Mouse (Mus musculus) urinary bladder, postnatal 4 days (tissue): Measurements from ENCODE around the gene Gm9745.
A peak's percentile ranks its signal among the peaks of the same experiment; 100 is the strongest.
"Not testable (repeated sequence)": the region's sequence is repeated elsewhere in the genome, so short reads cannot be mapped to it uniquely, and the experiment has no call there.

Experiments used
- DNase-seq, 2 experiments: peaks; one replicate each; pipeline ENCODE4 v3.0.0; 2021 to 2022; ENCODE audit warnings: low spot score in 2 of 2

Gene Gm9745

DNA sequence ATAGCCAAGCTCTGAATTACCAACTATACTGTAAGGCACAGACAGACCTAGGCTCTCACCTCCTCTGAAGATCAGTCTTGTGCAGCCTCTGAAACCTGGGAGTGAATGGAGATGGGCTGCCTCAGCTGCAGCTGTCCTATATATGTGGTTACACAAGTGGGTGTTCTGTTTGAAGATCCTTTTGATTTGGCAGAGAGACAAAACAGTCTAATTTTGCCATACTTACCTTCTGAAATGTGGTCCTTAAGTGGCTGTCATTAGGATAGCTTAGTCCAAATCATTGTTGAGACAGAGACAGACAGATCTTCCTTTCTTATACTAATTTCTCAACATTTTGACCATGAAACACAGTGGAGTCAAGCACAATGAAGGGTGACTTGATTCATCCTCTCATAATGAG is at the start of gene Gm9745:
Gm9745 (minus strand) TSS at position 101 of the 400 bp plus-strand sequence.
- DNase-seq: not testable (repeated sequence)

DNA sequence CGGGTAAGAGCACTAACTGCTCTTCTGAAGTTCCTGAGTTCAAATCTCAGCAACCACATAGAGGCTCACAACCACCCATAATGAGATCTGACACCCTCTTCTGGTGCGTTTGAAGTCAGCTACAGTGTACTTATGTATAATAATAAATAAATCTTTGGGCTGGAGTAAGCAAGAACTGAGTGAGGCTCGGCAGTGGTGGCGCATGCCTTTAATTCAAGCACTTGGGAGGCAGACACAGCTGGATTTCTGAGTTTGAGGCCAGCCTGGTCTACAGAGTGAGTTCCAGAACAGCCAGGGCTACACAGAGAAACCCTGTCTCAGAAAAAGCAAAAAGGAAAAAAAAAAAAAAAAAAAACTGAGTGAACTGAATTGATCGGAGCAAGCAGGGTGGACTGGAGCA is 49.2 kb upstream of the Gm9745 start:
- not testable (repeated sequence) for DNase-seq

DNA sequence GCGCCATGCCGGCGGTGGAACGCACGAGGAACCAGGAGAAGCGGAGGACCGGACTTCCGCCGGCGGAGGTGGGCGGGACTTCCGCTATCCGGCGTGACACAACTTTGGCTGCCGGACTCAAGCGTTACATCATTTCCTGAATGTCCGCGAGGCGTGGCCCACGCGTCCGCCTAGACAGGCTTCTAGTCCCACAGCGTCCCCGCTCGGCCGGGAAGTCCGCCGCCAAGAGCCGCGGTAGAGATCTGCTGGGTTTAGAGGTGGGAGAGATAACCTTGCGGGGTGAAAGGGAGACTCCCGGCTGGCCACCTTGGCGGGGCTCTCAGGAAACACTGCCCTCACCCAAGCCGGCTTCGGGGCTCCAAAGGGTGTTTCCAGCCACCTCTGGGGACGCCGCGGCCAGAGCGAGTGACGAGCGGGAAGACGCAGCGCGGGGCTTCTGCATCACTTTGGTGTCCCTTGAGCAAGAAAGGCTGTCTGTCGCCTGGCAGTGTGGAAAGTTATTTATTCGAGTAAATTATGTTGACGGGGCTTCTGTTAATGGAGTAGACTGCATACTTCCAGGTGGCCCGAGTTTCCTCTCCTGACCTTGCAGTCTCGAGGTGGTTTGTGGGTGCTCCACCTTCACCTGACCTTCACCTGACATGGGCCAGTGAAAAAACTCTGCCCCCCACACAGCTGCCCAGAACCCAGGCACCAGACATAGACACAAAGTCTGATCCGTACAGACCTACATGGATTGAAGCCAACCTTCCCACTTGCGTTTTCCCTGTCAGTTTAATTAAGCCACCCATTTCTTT is 48.2 kb upstream of the Gm9745 start, which contains the start of gene Gtpbp4:
Gtpbp4 (minus strand) TSS at position 94 of the 797 bp plus-strand sequence.
- DNase-seq: peak; percentile 92 to 95

DNA sequence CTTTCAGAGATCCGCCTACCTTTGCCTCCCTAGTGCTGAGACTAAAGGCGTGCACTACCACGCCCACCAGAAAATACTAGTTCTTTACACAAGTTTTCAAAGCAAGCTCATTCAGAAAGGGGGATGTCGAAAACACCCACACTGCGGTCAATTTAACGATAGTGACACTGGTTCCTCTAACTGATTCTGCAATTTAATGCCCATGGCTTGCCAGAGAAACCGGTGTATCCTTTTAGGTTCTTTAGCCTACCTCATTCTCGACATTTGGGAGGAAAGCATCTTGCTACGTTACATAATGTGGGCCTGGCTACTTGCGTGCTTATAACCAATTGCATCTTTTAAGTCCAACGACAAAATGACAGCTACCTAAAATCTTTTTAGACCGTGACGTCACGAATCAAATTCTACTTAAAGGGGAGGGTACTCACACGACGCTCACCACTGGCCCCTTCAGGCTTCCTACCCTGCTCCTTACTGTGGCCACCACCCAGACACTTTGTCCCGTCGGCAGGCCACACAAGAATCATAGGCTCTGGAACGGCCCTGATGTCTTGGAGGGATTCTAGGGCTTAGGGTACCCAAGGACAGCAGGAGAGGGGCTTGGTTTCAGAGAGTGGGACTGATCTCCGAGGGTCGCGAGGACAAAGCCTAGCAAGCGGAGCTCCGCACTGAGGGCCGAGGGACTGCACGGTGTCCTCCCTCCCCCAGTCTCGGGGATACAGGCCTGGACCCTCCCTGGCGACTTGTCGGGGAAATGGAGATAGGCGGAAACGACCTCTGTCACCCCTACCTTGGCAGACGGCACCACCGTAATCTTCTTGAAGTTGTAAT is 47.3 kb upstream of the Gm9745 start:
- DNase-seq: no peak

DNA sequence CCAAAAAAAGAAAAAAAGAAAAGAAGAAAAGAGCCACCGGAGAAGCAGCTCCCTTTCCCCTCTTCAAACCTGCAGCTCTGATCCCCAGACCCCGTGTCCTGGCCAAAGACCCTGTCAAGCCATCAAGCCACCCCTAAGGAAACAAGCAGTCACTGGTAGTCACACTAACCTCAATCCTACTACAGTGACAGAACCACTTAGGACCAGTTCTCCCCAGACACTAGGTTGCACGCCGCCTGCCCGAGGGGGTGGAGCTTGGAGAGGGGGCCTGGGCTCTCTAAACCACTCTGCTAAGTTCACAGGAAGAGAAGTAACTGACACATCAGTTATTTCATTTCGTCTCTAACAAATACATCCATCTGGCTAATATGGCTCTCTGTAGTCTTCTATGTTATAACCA is 44.2 kb upstream of the Gm9745 start:
- DNase-seq: no peak

DNA sequence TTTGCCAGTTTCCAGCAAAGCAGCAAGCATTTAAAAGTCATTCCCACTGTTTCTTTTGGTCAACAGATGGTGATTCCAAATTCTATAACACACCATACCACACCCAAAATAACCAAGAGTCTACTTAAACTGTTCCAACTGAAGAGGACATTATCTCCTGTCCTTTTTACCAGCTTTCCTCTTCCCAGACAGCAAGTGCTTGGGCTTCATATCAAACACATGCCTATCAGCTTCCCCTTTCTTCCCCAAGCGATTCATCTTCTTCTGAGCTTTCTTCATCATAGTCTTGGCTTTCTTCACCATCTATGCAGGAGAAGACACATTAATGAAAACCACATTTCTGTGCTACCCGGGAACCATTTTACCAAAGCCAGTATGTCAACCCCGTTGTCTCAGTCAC is 24.9 kb upstream of the Gm9745 start:
- no peak for DNase-seq

DNA sequence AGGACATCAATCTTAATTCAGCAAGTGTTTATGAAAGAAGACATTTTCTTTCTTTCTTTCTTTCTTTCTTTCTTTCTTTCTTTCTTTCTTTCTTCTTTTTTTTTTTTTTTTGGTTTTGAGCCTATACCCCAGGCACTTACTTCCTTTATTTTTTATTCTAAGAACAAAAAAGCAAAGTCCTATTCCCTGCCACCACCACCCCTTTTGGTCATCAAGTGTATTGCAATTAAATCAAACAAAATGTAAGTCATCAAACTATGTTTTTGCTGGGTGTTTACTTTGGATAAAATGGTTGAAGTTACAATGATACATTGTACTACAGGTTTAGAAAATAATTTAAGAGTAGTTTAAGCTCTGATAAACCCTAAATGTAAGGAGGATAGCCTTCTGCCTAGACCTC is 24.3 kb upstream of the Gm9745 start:
- DNase-seq: no peak

DNA sequence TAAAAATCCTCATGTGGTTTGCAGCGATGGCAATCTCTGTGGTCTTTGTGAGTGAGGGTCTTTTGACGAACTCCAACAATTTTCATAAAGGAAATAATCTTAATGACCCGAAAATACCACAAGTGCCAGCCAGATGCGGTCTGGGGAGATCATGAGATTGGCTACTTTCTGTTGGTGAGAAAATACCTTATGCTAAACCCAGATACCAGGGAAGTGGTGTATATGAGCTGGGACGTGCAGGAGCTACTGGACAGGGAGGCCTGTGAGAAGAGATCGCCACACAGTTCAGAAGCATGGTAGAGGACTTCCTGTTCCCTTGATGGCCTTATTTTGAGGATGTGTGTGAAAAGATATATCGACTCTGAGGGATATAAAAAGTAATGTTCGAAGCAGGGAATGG is 19.7 kb upstream of the Gm9745 start:
- DNase-seq: no peak

DNA sequence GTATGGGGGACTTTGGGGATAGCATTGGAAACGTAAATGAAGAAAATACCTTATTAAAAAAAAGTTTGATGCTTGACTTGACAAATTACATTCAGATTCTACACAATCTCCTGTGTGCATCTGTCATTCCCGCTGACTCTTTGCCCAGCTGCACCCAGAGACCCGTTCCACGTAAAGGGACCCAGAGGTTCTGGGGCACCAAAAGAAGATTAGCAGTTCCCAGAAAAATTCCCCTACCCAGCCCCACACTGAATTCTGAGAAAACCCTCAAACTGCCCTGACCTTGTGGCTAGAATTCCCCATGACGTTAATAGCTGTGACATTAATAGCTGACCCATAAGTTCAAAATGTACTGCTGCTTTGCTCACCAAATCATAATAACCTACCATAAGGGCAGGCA is 17.2 kb upstream of the Gm9745 start:
- DNase-seq: no peak

DNA sequence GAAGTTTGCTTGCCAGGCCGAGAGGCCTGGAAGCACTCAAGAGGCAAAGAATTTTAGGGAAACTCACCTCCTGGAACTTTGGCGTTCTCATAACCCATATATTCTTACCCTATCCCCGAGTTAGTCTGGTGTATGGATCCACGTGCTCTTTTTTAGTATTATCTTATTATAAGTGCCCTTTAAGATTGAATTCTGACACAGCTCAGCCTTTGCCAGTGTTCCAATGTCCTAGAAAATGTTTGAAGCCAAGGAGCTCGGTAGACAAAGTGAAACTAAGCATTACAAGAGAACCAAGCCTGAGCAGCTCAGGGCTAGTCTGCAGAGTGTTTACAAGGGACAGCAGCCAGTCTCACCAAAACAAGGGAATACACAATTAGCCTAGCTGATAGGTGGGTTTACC is 14.2 kb upstream of the Gm9745 start:
- DNase-seq: not testable (repeated sequence)

DNA sequence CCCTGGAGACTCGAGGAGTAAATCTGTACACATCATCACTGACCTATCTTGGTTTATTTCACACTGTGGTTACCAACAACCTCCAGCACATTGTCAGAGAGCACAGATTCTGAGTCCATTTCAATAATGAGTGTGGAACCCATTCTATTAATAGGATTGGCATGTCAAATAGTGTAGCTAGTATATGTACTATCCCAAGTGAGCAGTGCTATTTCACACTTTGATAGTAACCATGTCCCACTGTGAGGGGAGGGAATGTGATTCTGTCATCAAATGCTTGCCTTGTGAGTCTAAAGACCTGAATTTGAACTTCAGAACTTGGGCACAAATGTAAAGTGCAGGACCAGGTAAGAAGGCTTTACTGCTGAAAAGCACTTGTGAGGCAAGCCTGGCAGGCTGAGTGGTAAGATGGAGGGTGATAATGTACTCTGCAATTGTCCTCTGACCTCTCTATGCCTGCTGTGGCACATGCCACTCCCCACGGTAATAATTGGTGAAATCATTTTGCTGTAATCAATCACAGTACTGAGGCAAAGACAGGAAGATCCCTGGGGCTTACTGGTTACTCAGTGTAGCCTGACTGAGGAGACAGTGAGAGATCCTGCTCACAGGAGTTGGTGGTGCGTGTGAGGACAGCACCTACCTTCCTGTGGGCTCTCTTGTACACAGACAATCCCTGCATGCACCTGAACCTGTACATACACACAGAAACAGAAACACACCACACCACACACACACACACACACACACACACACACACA is 13.3 kb upstream of the Gm9745 start:
- not testable (repeated sequence) for DNase-seq

DNA sequence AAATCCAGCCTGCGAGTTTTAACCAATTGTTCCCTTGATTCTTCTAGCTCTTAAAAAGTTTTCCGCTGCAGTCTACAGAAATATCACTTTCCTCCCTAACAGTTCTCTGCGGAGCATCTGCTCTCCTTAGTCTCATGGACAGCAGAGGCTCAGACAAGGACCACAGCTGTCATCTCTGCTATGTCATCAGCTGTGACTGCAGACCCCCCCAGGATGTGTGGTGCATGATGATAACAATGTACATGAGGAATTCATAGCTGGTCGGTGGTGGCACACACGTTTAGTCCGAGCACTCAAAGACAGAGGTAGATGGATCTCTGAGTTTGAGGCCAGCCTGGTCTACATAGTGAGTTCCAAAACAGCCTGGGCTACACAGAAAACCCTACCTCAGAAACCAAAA is 11.5 kb upstream of the Gm9745 start:
- DNase-seq: not testable (repeated sequence)

DNA sequence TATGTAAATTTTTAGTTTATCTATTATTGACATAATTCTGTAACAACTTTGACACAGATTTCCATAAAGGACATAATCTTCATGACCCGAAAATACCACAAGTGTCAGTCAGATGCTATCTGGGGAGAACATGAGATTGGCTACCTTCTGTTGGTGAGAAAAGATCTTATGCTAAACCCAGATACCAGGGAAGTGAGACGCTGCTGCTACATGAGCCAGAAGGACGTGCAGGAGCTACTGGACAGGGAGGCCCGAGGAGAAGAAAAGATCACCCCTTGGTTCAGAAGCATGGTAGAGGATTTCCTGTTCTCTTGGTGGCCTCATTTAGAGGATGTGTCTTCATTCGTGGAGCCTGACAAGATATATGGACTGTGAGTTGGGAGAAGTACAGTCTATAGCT is 11.0 kb upstream of the Gm9745 start:
- DNase-seq: not testable (repeated sequence)

DNA sequence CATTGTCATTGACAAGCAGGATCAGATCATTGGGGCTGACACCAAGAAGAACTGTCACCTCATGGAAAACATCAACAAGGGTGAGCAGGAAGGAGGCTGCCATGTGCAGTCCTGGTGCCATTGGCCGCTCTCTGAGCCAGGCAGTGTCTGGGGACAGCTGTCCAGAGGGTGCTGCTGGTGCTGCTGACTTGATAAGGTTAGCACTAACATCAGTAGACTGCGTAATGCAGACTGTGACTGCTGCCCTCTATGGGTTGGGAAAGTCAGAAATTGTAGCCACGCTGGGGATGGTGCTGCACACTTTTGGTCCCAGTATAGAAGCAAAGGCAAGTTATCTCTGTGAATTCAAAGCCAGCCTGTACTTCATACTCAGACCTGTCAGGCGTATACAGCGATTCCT is 8.8 kb upstream of the Gm9745 start:
- DNase-seq: not testable (repeated sequence)

DNA sequence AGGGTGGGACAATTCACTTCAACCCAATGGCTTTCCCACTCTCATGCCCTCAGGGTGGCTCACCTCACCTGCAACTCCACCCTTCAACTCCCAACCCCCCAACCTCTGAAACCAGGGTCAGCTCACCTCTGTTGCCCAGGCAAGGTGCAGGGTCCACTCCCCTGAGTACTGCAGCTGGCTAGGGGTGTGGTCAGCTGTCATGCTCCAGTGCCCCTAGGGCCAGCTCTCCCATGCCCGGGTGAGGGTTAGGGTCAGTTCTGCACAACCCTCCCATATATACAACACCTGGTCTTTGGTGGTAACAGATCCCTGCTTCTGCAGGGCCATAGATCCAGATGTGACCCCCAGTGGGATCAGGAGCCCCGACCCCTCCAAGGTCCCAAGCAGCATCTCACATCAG is 7.1 kb upstream of the Gm9745 start:
- not testable (repeated sequence) for DNase-seq

DNA sequence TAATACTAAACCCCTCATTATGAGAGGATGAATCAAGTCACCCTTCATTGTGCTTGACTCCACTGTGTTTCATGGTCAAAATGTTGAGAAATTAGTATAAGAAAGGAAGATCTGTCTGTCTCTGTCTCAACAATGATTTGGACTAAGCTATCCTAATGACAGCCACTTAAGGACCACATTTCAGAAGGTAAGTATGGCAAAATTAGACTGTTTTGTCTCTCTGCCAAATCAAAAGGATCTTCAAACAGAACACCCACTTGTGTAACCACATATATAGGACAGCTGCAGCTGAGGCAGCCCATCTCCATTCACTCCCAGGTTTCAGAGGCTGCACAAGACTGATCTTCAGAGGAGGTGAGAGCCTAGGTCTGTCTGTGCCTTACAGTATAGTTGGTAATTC is 4.5 kb upstream of the Gm9745 start, which contains the start of gene Idi2:
Idi2 (plus strand) TSS at position 301 of the 400 bp plus-strand sequence.
- DNase-seq: not testable (repeated sequence)

DNA sequence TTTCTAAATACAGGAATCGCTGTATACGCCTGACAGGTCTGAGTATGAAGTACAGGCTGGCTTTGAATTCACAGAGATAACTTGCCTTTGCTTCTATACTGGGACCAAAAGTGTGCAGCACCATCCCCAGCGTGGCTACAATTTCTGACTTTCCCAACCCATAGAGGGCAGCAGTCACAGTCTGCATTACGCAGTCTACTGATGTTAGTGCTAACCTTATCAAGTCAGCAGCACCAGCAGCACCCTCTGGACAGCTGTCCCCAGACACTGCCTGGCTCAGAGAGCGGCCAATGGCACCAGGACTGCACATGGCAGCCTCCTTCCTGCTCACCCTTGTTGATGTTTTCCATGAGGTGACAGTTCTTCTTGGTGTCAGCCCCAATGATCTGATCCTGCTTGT is 4.2 kb downstream of the Gm9745 start:
- not testable (repeated sequence) for DNase-seq

DNA sequence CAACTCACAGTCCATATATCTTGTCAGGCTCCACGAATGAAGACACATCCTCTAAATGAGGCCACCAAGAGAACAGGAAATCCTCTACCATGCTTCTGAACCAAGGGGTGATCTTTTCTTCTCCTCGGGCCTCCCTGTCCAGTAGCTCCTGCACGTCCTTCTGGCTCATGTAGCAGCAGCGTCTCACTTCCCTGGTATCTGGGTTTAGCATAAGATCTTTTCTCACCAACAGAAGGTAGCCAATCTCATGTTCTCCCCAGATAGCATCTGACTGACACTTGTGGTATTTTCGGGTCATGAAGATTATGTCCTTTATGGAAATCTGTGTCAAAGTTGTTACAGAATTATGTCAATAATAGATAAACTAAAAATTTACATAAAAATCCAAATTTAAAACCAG is 6.3 kb downstream of the Gm9745 start:
- not testable (repeated sequence) for DNase-seq

DNA sequence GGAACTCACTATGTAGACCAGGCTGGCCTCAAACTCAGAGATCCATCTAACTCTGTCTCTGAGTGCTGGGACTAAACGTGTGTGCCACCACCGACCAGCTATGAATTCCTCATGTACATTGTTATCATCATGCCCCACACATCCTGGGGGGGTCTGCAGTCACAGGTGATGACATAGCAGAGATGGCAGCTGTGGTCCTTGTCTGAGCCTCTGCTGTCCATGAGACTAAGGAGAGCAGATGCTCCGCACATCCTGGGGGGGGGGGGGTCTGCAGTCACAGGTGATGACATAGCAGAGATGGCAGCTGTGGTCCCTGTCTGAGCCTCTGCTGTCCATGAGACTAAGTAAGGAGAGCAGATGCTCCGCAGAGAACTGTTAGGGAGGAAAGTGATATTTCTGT is 6.9 kb downstream of the Gm9745 start:
- not testable (repeated sequence) for DNase-seq

DNA sequence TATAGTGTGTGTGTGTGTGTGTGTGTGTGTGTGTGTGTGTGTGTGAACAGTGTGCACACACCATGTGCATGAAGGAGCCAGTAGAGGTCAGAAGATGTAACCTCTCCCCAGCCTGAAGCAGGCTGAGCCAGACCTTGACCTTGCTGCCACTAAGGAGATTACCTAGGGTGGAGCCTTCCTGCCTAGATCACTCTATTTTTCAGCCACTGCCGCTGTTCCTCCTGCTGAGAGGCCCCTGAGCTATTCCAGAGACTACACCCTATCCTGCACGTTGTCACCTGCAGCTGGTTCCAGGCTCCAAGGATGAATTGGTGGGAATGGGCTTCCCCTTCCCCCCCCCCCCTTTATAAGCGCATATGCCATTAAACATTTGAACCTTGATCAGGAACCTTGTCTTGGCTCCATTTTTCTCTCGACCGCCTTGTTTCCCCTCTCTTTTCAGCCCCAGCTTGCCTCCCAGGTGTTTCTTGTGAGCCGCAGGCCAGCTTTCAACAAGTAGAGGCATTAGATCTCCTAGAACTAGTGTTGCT is 10.4 kb downstream of the Gm9745 start:
- not testable (repeated sequence) for DNase-seq

DNA sequence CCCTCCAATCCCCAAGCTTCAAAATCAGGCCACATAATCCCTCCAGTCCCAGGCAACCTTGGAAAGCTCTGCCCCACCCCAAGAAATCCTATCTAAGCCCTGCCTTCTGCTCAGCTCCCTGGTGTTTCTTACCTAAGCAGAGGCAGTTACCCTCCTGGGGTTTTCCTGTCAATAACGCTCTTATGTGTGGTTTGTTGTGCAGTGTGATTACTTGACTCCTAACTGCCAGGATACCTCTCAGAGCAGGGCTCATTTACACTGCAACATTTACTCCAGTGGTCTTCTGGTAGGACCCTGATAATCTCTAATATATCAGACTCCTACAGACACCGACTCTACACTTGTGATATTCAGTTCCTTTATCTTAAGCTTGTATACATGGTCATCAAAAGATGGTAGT is 14.5 kb downstream of the Gm9745 start:
- no peak for DNase-seq

DNA sequence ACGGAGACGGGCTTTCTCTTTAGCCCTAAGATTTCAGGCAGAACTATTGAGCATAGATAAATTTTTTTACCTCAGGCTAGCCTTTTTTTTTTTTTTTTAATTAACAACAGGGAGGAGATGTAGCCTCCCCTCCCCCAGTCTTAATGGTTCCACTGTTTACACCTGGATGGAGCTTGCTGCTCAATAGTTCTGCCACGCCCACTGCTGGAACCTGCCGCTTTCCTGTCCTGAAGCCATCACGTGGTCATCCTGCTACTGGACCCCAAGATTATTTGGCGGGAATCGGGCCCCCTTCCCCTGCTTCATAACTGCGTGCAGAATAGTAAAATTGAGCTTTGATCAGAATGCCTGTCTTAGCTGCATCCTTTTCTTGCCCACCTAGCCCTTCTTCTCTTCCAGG is 34.1 kb downstream of the Gm9745 start:
- DNase-seq: not testable (repeated sequence)
